Mouse (Mus musculus): ENCODE measurements around the gene Ehd2. TPM values are rescaled to one million over a fixed set of nuclear protein-coding genes. Genes with fewer than 3 reads are reported as not detected.

The Ehd2 gene
- polyA plus RNA-seq (2014; fragmentation: Illumina TruSeq; extraction: RNeasy Lipid Tissue Mini Kit (QIAGEN cat#74804); ENCODE audit: low read depth, low replicate concordance): 0.74 TPM

DNA sequence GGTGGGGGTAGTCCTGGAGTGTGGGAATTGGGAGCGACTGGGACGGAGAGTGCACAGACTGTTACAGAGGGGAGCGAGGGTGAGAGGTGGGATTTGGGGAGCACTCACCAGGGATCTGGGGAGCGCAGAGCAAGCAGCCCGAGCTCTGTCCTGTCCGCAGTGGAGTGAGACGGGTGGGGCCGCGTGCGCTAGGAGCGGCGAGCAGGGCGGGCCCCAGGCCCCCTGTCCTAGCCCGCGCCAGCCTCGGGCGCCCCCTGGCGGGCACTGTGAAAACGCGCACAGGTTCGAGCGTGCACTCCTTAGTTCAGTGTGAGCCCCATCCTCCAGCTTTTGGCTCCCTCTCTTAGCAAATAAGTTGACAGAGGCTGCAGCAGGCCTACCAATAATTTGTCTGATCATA is at the start of gene Ehd2:
TSS of gene Ehd2 (minus strand) at position 256 of the 400 bp plus-strand sequence.

DNA sequence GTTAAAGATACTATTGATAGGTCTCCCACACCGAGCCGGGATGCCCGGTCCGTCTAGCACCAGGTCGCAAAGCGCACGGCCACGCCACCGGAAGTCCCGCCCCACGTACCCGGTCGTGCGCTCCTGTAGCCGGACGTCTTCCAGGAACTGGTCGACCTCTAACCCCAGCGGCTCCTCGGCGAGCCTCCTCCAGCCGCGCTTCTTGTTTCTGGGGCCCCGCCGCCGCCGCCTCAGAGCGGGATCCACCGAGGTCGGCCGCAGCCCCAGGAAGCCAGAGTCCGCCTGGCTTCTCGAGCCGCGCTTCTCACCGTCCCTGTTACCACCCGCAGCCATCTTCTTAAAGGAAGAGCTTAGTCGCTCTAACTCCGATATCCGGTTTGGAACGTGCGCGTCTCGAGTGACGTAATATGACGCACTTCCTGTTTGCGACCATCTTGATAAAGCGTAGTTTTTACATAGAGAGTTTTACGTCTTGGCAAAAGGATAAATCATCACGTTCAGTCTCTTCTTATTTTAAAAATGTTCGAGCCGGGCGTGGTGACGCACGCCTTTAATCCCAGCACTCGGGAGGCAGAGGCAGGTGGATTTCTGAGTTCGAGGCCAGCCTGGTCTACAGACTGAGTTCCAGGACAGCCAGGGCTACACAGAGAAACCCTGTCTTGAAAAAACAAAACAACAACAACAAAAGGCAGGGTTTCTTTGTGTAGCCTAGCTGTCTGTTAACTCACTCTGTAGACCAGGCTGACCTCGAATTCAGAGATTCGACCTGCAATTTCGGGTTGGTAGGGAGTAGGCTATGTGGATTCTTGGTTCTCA is 21.4 kb downstream of the Ehd2 start, which contains the start of gene Nop53:
TSS of gene Nop53 (minus strand) at position 354 of the 816 bp plus-strand sequence.

GRCm38 (mm10) chr7:15922220-15922773 is 45.1 kb downstream of the Ehd2 start, which contains the start of gene Selenow:
Gene Selenow (minus strand): TSS chr7:15922402.

Other genes with a start within 250 kb of the Ehd2 start
- gene Obox5, start 217.4 kb downstream of the Ehd2 start, polyA plus RNA-seq (2014; fragmentation: Illumina TruSeq; extraction: RNeasy Lipid Tissue Mini Kit (QIAGEN cat#74804); ENCODE audit: low read depth, low replicate concordance): not detected
- not detected for gene Obox6, start 127.9 kb downstream of the Ehd2 start, polyA plus RNA-seq (2014; fragmentation: Illumina TruSeq; extraction: RNeasy Lipid Tissue Mini Kit (QIAGEN cat#74804); ENCODE audit: low read depth, low replicate concordance)
- not detected for gene Crx, start 87.6 kb downstream of the Ehd2 start, polyA plus RNA-seq (2014; fragmentation: Illumina TruSeq; extraction: RNeasy Lipid Tissue Mini Kit (QIAGEN cat#74804); ENCODE audit: low read depth, low replicate concordance)
- gene Crxos, start 85.0 kb downstream of the Ehd2 start, polyA plus RNA-seq (2014; fragmentation: Illumina TruSeq; extraction: RNeasy Lipid Tissue Mini Kit (QIAGEN cat#74804); ENCODE audit: low read depth, low replicate concordance): not detected
- gene Selenow, start 45.2 kb downstream of the Ehd2 start, polyA plus RNA-seq (2014; fragmentation: Illumina TruSeq; extraction: RNeasy Lipid Tissue Mini Kit (QIAGEN cat#74804); ENCODE audit: low read depth, low replicate concordance): 17.5 TPM
- 10.4 TPM for gene Nop53, start 21.5 kb downstream of the Ehd2 start, polyA plus RNA-seq (2014; fragmentation: Illumina TruSeq; extraction: RNeasy Lipid Tissue Mini Kit (QIAGEN cat#74804); ENCODE audit: low read depth, low replicate concordance)
- 0.26 TPM for gene Bicra, start 80.4 kb upstream of the Ehd2 start, polyA plus RNA-seq (2014; fragmentation: Illumina TruSeq; extraction: RNeasy Lipid Tissue Mini Kit (QIAGEN cat#74804); ENCODE audit: low read depth, low replicate concordance)
- gene Zfp541, start 94.2 kb upstream of the Ehd2 start, polyA plus RNA-seq (2014; fragmentation: Illumina TruSeq; extraction: RNeasy Lipid Tissue Mini Kit (QIAGEN cat#74804); ENCODE audit: low read depth, low replicate concordance): not detected
- 16.1 TPM for gene Napa, start 130.9 kb upstream of the Ehd2 start, polyA plus RNA-seq (2014; fragmentation: Illumina TruSeq; extraction: RNeasy Lipid Tissue Mini Kit (QIAGEN cat#74804); ENCODE audit: low read depth, low replicate concordance)
- gene Kptn, start 152.3 kb upstream of the Ehd2 start, polyA plus RNA-seq (2014; fragmentation: Illumina TruSeq; extraction: RNeasy Lipid Tissue Mini Kit (QIAGEN cat#74804); ENCODE audit: low read depth, low replicate concordance): 6.3 TPM
- not detected for gene Slc8a2, start 162.3 kb upstream of the Ehd2 start, polyA plus RNA-seq (2014; fragmentation: Illumina TruSeq; extraction: RNeasy Lipid Tissue Mini Kit (QIAGEN cat#74804); ENCODE audit: low read depth, low replicate concordance)
- not detected for gene Meis3, start 207.5 kb upstream of the Ehd2 start, polyA plus RNA-seq (2014; fragmentation: Illumina TruSeq; extraction: RNeasy Lipid Tissue Mini Kit (QIAGEN cat#74804); ENCODE audit: low read depth, low replicate concordance)

Measured in liver, adult 10 weeks (tissue).